Mouse (Mus musculus): ENCODE measurements around the gene Sgcd. TPM values are rescaled to one million over a fixed set of nuclear protein-coding genes. Genes with fewer than 3 reads are reported as not detected.

The Sgcd gene
- total and polyA plus RNA-seq, 2 experiments from 2014 or later = 2.5 to 25.4 TPM

DNA sequence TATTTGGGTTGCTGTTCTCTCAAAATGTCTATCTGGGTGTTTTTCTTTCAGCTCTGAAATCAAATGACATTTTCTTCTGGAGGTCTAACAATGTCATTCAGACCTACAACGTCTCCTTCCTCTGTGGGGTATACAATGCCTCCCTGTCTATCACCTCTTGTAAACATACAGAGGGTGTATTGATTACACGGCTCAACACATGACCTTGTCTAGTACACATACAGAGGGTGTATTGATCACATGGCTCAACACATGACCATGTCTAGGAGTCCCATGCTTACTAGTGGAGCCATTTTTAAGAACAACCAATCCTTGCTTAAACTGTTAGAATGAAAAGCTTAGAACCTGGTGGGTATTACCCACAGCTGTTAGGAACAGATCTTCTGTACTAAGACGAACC, 858.3 kb downstream of the Sgcd start:
- no peaks in the 10 kb centered on the region for H3K9me3 ChIP-seq (ENCODE audit: low read length)
- H3K4me1 ChIP-seq (ENCODE audit: insufficient read depth) = no peaks in the 10 kb centered on the region
- no peak overlapping the region for H3K9ac ChIP-seq
- H3K4me2 ChIP-seq (ENCODE audit: low read depth) = no peak overlapping the region
- ATAC-seq (no peak), DNase-seq (no peak)
- no peak for TF ChIP-seq CTCF (IDR thresholded peaks at IDR 0.05; ENCODE audit: low read depth)
- no peak overlapping the region for H3K27ac ChIP-seq (ENCODE audit: low read depth, low read length)
- no peaks in the 10 kb centered on the region for H3K36me3 ChIP-seq (ENCODE audit: insufficient read depth)
- no peak overlapping the region for H3K4me3 ChIP-seq (ENCODE audit: low read depth, low read length)
- 68% methylated on average over 3 of the region's 3 CpGs for WGBS
- H3K27me3 ChIP-seq (ENCODE audit: insufficient read depth, low read length) = no peaks in the 10 kb centered on the region

DNA sequence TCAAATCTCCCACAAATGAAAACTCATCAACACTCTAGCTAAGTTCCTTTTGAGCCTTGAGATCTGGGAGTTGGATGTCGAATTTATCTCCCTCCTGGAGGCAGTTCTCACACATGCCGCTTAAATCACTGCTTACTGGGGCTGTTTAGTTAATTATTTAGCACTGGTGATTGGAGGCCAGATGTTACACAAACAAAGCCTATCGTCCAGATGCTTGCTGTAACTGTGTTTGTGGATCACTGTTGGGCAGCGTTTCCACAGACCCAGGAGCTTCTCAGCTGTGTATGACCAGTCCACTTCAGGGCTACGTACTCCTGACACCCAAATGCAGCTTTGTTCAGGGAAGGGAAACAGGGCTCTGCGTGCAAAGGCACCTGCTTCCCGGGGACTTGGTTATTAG, 858.8 kb downstream of the Sgcd start:
- Histone ChIP-seq H3K4me3 (ENCODE audit: low read depth, low read length) (no peak overlapping the region), H3K4me1 (ENCODE audit: insufficient read depth) (no peaks in the 10 kb centered on the region), H3K36me3 (ENCODE audit: insufficient read depth) (no peaks in the 10 kb centered on the region), H3K9me3 (ENCODE audit: low read length) (no peaks in the 10 kb centered on the region), H3K27me3 (ENCODE audit: insufficient read depth, low read length) (no peaks in the 10 kb centered on the region), H3K27ac (ENCODE audit: low read depth, low read length) (no peak overlapping the region), H3K4me2 (ENCODE audit: low read depth) (no peak overlapping the region), H3K9ac (no peak overlapping the region)
- WGBS = 73% methylated on average over 7 of the region's 7 CpGs
- no peak for DNase-seq
- ATAC-seq = no peak
- TF ChIP-seq CTCF (IDR thresholded peaks at IDR 0.05; ENCODE audit: low read depth) = no peak

GRCm38 (mm10) chr11:47129166-47129565, 859.6 kb downstream of the Sgcd start:
- Histone ChIP-seq H3K4me2 (ENCODE audit: low read depth) (no peak overlapping the region), H3K4me1 (ENCODE audit: insufficient read depth) (no peaks in the 10 kb centered on the region), H3K4me3 (ENCODE audit: low read depth, low read length) (no peak overlapping the region), H3K27ac (ENCODE audit: low read depth, low read length) (no peak overlapping the region), H3K27me3 (ENCODE audit: insufficient read depth, low read length) (no peaks in the 10 kb centered on the region), H3K36me3 (ENCODE audit: insufficient read depth) (no peaks in the 10 kb centered on the region), H3K9ac (no peak overlapping the region), H3K9me3 (ENCODE audit: low read length) (no peaks in the 10 kb centered on the region)
- DNase-seq (no peak), ATAC-seq (no peak)
- 86% methylated on average over 1 of the region's 1 CpGs for WGBS
- no peak for TF ChIP-seq CTCF (IDR thresholded peaks at IDR 0.05; ENCODE audit: low read depth)

DNA sequence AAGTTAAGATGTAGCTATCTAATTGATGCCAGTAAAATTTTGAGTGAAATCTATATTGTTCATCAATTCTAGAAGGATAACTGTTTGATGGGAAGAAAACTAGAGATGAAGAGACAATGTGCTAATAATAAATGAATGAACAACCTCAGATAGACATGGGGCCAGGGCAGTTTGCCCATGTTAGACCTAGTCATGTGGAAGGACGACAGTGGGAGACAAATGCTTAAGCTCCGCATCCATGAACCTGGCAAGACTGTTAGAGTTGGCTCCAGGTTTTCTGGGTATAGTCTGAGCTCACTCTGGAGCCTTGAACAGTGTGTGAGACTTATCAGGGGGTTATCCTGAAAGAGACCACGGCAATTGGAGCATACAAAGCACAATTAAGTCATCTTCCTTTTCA, 860.4 kb downstream of the Sgcd start:
- no peaks in the 10 kb centered on the region for H3K27me3 ChIP-seq (ENCODE audit: insufficient read depth, low read length)
- no peak overlapping the region for H3K9ac ChIP-seq
- no peaks in the 10 kb centered on the region for H3K36me3 ChIP-seq (ENCODE audit: insufficient read depth)
- ATAC-seq (no peak), DNase-seq (no peak)
- 70% methylated on average over 3 of the region's 3 CpGs for WGBS
- H3K4me1 ChIP-seq (ENCODE audit: insufficient read depth) = no peaks in the 10 kb centered on the region
- TF ChIP-seq CTCF (IDR thresholded peaks at IDR 0.05; ENCODE audit: low read depth) = no peak
- no peak overlapping the region for H3K27ac ChIP-seq (ENCODE audit: low read depth, low read length)
- no peak overlapping the region for H3K4me3 ChIP-seq (ENCODE audit: low read depth, low read length)
- H3K4me2 ChIP-seq (ENCODE audit: low read depth) = no peak overlapping the region
- no peaks in the 10 kb centered on the region for H3K9me3 ChIP-seq (ENCODE audit: low read length)

GRCm38 (mm10) chr11:47120874-47121273, 867.9 kb downstream of the Sgcd start:
- Histone ChIP-seq H3K4me2 (ENCODE audit: low read depth) (no peak overlapping the region), H3K9me3 (ENCODE audit: low read length) (no peaks in the 10 kb centered on the region), H3K9ac (no peak overlapping the region), H3K4me3 (ENCODE audit: low read depth, low read length) (no peak overlapping the region), H3K36me3 (ENCODE audit: insufficient read depth) (no peaks in the 10 kb centered on the region), H3K27ac (ENCODE audit: low read depth, low read length) (no peak overlapping the region), H3K27me3 (ENCODE audit: insufficient read depth, low read length) (no peaks in the 10 kb centered on the region), H3K4me1 (ENCODE audit: insufficient read depth) (no peaks in the 10 kb centered on the region)
- no peak for TF ChIP-seq CTCF (IDR thresholded peaks at IDR 0.05; ENCODE audit: low read depth)
- no peak for ATAC-seq
- WGBS = 62% methylated on average over 1 of the region's 1 CpGs
- DNase-seq = no peak

DNA sequence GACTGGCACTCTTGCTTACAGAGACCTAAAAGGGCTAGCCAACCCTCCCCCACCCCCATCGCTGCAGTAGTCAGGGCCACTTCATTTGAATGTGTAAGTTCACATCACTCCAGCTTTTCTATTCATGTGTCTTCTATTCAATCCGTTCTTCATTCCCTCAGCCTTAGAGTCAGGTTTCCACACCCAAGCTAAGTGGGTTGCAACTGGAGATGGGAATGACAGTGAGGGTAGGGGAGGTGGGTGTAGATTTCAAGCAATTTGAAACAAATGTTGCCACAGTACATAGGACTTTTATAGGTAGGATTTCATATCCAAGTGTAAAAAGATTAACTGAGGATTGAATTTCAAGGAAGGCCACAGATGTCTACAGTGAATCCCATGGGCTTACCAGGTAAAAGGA, 870.9 kb downstream of the Sgcd start:
- Histone ChIP-seq H3K9ac (no peak overlapping the region), H3K9me3 (ENCODE audit: low read length) (no peaks in the 10 kb centered on the region), H3K4me3 (ENCODE audit: low read depth, low read length) (no peak overlapping the region), H3K36me3 (ENCODE audit: insufficient read depth) (no peaks in the 10 kb centered on the region), H3K27me3 (ENCODE audit: insufficient read depth, low read length) (no peaks in the 10 kb centered on the region), H3K4me2 (ENCODE audit: low read depth) (no peak overlapping the region), H3K4me1 (ENCODE audit: insufficient read depth) (no peaks in the 10 kb centered on the region), H3K27ac (ENCODE audit: low read depth, low read length) (no peak overlapping the region)
- whole genome bisulfite sequencing = 24% methylated on average over 2 of the region's 2 CpGs
- ATAC-seq (no peak), DNase-seq (no peak)
- TF ChIP-seq CTCF (IDR thresholded peaks at IDR 0.05; ENCODE audit: low read depth) = no peak

DNA sequence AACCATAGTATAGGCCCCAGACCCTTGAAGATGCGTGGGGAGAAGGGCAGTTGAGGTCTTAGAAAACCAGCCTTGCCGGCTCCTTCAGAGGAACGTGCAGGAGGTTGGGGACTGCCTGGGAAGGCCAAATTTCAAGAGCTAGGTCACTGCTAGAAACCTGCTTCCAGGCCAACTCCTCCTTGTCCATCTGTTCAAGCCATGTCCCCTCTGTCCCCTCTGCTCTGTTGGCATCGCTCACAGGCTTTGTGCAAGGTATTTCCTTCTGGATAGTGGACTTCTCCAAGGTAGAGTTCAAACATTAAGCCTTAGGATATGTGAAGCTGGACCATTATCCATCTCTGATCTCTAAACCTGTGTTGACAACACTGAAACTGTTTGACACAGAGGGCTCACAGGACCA, 874.4 kb downstream of the Sgcd start:
- DNase-seq (no peak), ATAC-seq (no peak)
- 92% methylated on average over 4 of the region's 4 CpGs for WGBS
- no peaks in the 10 kb centered on the region for H3K36me3 ChIP-seq (ENCODE audit: insufficient read depth)
- H3K9ac ChIP-seq = no peak overlapping the region
- no peaks in the 10 kb centered on the region for H3K27me3 ChIP-seq (ENCODE audit: insufficient read depth, low read length)
- no peak overlapping the region for H3K27ac ChIP-seq (ENCODE audit: low read depth, low read length)
- no peak overlapping the region for H3K4me2 ChIP-seq (ENCODE audit: low read depth)
- no peak for TF ChIP-seq CTCF (IDR thresholded peaks at IDR 0.05; ENCODE audit: low read depth)
- H3K4me3 ChIP-seq (ENCODE audit: low read depth, low read length) = no peak overlapping the region
- H3K9me3 ChIP-seq (ENCODE audit: low read length) = no peaks in the 10 kb centered on the region
- no peaks in the 10 kb centered on the region for H3K4me1 ChIP-seq (ENCODE audit: insufficient read depth)

- Histone ChIP-seq H3K4me3 (ENCODE audit: low read depth, low read length) (no peak overlapping the region), H3K27ac (ENCODE audit: low read depth, low read length) (no peak overlapping the region), H3K27me3 (ENCODE audit: insufficient read depth, low read length) (no peaks in the 10 kb centered on the region), H3K36me3 (ENCODE audit: insufficient read depth) (no peaks in the 10 kb centered on the region), H3K4me2 (ENCODE audit: low read depth) (no peak overlapping the region), H3K9ac (no peak overlapping the region), H3K9me3 (ENCODE audit: low read length) (no peaks in the 10 kb centered on the region), H3K4me1 (ENCODE audit: insufficient read depth) (no peaks in the 10 kb centered on the region)
- DNase-seq (no peak), ATAC-seq (peak; percentile 29)
- WGBS = 62% methylated on average over 5 of the region's 5 CpGs
- no peak for TF ChIP-seq CTCF (IDR thresholded peaks at IDR 0.05; ENCODE audit: low read depth)
These were observed 875.7 kb downstream of the Sgcd start for GRCm38 (mm10) chr11:47113081-47113480.
